In genomic region chr4:46395736-46396135, GRCm38 (mm10) we compare ENCODE assay signal across 17 mouse cellular contexts. TPM values are rescaled to one million over a fixed set of nuclear protein-coding genes. Genes with fewer than 3 reads are reported as not detected.
DNase-seq lines count a peak whose midpoint lies in the region; ATAC-seq lines count a peak whose summit lies in the region.
"Had no signal": no experiment of that assay in that cellular context is flagged by ENCODE, and none has a peak within 500 bp of the region (broad histone marks: within the 10 kb centered on the region; RNA-seq: fewer than 3 reads in every experiment).

No protein-coding gene starts in this region.

- H3K9me3 ChIP-seq in heart, embryonic 10.5 days, result no peaks in the 10 kb centered on the region
- H3K9me3 ChIP-seq in liver, embryonic 16.5 days (replicated peaks; ENCODE audit: control insufficient read depth, low read length), result no peaks in the 10 kb centered on the region
- H3K9me3 ChIP-seq: embryonic facial prominence, embryonic 13.5 days; midbrain, embryonic 13.5 days had no signal

- H3K4me2 ChIP-seq in liver, embryonic 16.5 days (ENCODE audit: low read depth, low read length), result peak overlapping the region; percentile 79
- H3K4me2 ChIP-seq: embryonic facial prominence, embryonic 13.5 days; limb, embryonic 13.5 days; midbrain, embryonic 13.5 days had no signal

- whole genome bisulfite sequencing in heart, embryonic 10.5 days, result 36% methylated on average over 5 of the region's 5 CpGs
- WGBS in liver, embryonic 16.5 days (ENCODE audit: insufficient replicate concordance), result 26% methylated on average over 5 of the region's 5 CpGs

- H3K4me3 ChIP-seq in heart, embryonic 10.5 days, result no peak overlapping the region
- H3K4me3 ChIP-seq in liver, embryonic 16.5 days (ENCODE audit: low read depth, low read length), result peak overlapping the region; percentile 72
- H3K4me3 ChIP-seq: embryonic facial prominence, embryonic 13.5 days; limb, embryonic 13.5 days; midbrain, embryonic 13.5 days had no signal

- DNase-seq in heart, embryonic 10.5 days (ENCODE audit: low spot score), result peak; percentile 83
- no peak for DNase-seq in heart, adult 18-20 months
- DNase-seq in spleen, adult 12 weeks (ENCODE audit: low spot score), result peak; percentile 66
- no peak for DNase-seq in spleen, adult 18-20 months
- DNase-seq in testis, postnatal 10 days (ENCODE audit: low spot score), result no peak
- no peak for DNase-seq in cerebellum, postnatal 36 days
- DNase-seq: heart, postnatal 36 days; kidney, postnatal 14 days had no signal

- ATAC-seq in liver, embryonic 16.5 days (ENCODE audit: low read depth), result peak; percentile 91
- no peak for ATAC-seq in inflammation-experienced regulatory T-cells, adult 6 months
- ATAC-seq: activated CD4-positive, CD25-positive, alpha-beta regulatory T cell, adult 4 months; midbrain, embryonic 13.5 days had no signal

- H3K4me1 ChIP-seq in heart, embryonic 10.5 days, result no peaks in the 10 kb centered on the region
- peaks cover 70% of the 10 kb centered on the region for H3K4me1 ChIP-seq in liver, embryonic 16.5 days (ENCODE audit: control insufficient read depth, low read depth, low read length)
- H3K4me1 ChIP-seq: limb, embryonic 13.5 days; midbrain, embryonic 13.5 days had no signal

- H3K27me3 ChIP-seq in heart, embryonic 10.5 days (ENCODE audit: insufficient read depth, poor library complexity, severe bottlenecking), result no peaks in the 10 kb centered on the region
- H3K27me3 ChIP-seq in liver, embryonic 16.5 days (ENCODE audit: control insufficient read depth, insufficient read depth, low read depth, low read length), result no peaks in the 10 kb centered on the region
- H3K27me3 ChIP-seq: limb, embryonic 13.5 days had no signal

- H3K9ac ChIP-seq in liver, embryonic 16.5 days (ENCODE audit: low read depth, low read length), result peak overlapping the region; percentile 46
- H3K9ac ChIP-seq: embryonic facial prominence, embryonic 13.5 days; limb, embryonic 13.5 days; midbrain, embryonic 13.5 days had no signal

- no peaks in the 10 kb centered on the region for H3K36me3 ChIP-seq in heart, embryonic 10.5 days
- peaks cover 87% of the 10 kb centered on the region for H3K36me3 ChIP-seq in liver, embryonic 16.5 days (ENCODE audit: control insufficient read depth, insufficient read depth)
- H3K36me3 ChIP-seq: embryonic facial prominence, embryonic 13.5 days; limb, embryonic 13.5 days; midbrain, embryonic 13.5 days had no signal

- no peak overlapping the region for H3K27ac ChIP-seq in heart, embryonic 10.5 days
- H3K27ac ChIP-seq in liver, embryonic 16.5 days (ENCODE audit: low read length), result peak overlapping the region; percentile 90
- H3K27ac ChIP-seq: embryonic facial prominence, embryonic 13.5 days; limb, embryonic 13.5 days; midbrain, embryonic 13.5 days had no signal

RNA-seq across cellular contexts. Expression of gene Trmo, which starts 6.5 kb away (rescaled TPM):
- 10.3 and 11.6 TPM in 2 replicates for polyA plus RNA-seq in heart, embryonic 10.5 days (2016; fragmentation: Nextera tagmentation; extraction: Ambion mirVana)
- total RNA-seq in heart, adult 18-20 months (2021), result 1 to 10 TPM; 3.2 to 4.7 TPM
- 6.3 and 7.1 TPM in 2 replicates for polyA plus RNA-seq in liver, embryonic 16.5 days (2015; fragmentation: Nextera tagmentation; extraction: Ambion mirVana)
- 10 to 100 TPM in 2 of 3 experiments, 1 to 10 TPM in 1; 8.1 to 18.0 (median 15.4) TPM for polyA plus RNA-seq in inflammation-experienced regulatory T-cells, adult 6 months (2017; shearing (Covaris generic))

RNA-seq across cellular contexts. Expression of gene Hemgn, which starts 17.6 kb away (rescaled TPM):
- 35.8 and 50.0 TPM in 2 replicates for polyA plus RNA-seq in heart, embryonic 10.5 days (2016; fragmentation: Nextera tagmentation; extraction: Ambion mirVana)
- total RNA-seq in heart, adult 18-20 months (2021), result under 1 TPM; 0.15 TPM
- polyA plus RNA-seq in liver, embryonic 16.5 days (2015; fragmentation: Nextera tagmentation; extraction: Ambion mirVana), result 375 and 394 TPM in 2 replicates
- under 1 TPM in 2 of 3 experiments, not detected in 1; 0.15 to 0.32 TPM for polyA plus RNA-seq in inflammation-experienced regulatory T-cells, adult 6 months (2017; shearing (Covaris generic))
- total RNA-seq: layer of hippocampus, postnatal 10 days had no signal

RNA-seq across cellular contexts. Expression of gene Foxe1, which starts 52.3 kb away (rescaled TPM):
- polyA plus RNA-seq in heart, embryonic 10.5 days (2016; fragmentation: Nextera tagmentation; extraction: Ambion mirVana), result 0.23 and 1.6 TPM in 2 replicates
- not detected for total RNA-seq in heart, adult 18-20 months (2021)
- not detected in 2 replicates for polyA plus RNA-seq in liver, embryonic 16.5 days (2015; fragmentation: Nextera tagmentation; extraction: Ambion mirVana)
- polyA plus RNA-seq in inflammation-experienced regulatory T-cells, adult 6 months (2017; shearing (Covaris generic)), result not detected
- total RNA-seq: gastrocnemius, postnatal 4 days; heart, postnatal 36 days; layer of hippocampus, postnatal 10 days had no signal
- polyA plus RNA-seq: activated CD4-positive, CD25-positive, alpha-beta regulatory T cell, adult 4 months; frontal cortex, adult 2 months; limb, embryonic 13.5 days; midbrain, embryonic 13.5 days had no signal

RNA-seq across cellular contexts. Expression of gene Anp32b, which starts 55.0 kb away (rescaled TPM):
- polyA plus RNA-seq in heart, embryonic 10.5 days (2016; fragmentation: Nextera tagmentation; extraction: Ambion mirVana), result 246 and 343 TPM in 2 replicates
- 10 to 100 TPM; 55.2 to 56.6 TPM for total RNA-seq in heart, adult 18-20 months (2021)
- polyA plus RNA-seq in liver, embryonic 16.5 days (2015; fragmentation: Nextera tagmentation; extraction: Ambion mirVana), result 318 and 338 TPM in 2 replicates
- polyA plus RNA-seq in inflammation-experienced regulatory T-cells, adult 6 months (2017; shearing (Covaris generic)), result 10 to 100 TPM; 46.4 to 53.4 (median 46.5) TPM

Comparison
In these comparisons a context has a peak if more than half of its experiments do, and no peak if none do; other contexts are left out.
1. DNase-seq: peak in heart, embryonic 10.5 days (single experiment) and spleen, adult 12 weeks (single experiment); none in heart, adult 18-20 months (0 of 2), spleen, adult 18-20 months (0 of 2), testis, postnatal 10 days (single experiment) and cerebellum, postnatal 36 days (0 of 2).
2. RNA of gene Hemgn, which starts 17.6 kb away (polyA plus RNA-seq): 375 to 394 TPM in liver, embryonic 16.5 days and 35.8 to 50.0 TPM in heart, embryonic 10.5 days; 0.15 to 0.32 TPM in inflammation-experienced regulatory T-cells, adult 6 months; every median in the first group is over 10 times any median in the second.